Mouse (Mus musculus): Measurements from ENCODE around the gene Pde6h. TPM values are rescaled to one million over a fixed set of nuclear protein-coding genes. Genes with fewer than 3 reads are reported as not detected.

Gene Pde6h
- total and polyA plus RNA-seq, 3 experiments, result 0.04 to 0.30 TPM; not detected in 1

DNA sequence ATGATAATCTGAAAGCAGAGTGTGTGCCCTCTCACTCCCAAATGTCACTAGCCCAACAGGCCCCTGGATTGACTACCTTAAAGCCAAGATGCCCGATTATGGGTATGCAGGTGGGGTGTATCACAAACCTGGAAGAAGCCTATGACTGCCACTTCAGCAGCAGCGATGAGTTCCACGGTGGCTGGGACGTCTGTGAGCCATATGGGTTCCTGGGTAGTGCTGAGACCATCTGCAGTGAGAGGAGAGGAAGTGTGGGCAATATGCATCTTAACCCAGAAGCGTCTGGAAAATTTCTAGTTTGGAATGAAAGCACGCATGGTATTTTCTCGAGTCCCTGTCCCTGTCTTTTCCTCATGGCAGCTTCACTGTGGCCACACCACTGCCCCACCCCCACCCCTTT, 2.0 kb upstream of the Pde6h start:
- DNase-seq (ENCODE audit: extremely low read depth), result no peak
- TF ChIP-seq ZC3H11A (IDR thresholded peaks at IDR 0.05; ENCODE audit: low read depth, low read length), result no peak
- TF ChIP-seq IRF4 (IDR thresholded peaks at IDR 0.05; ENCODE audit: low read depth, low read length), result no peak
- no peak for TF ChIP-seq ETS1 (conservative IDR thresholded peaks at IDR 0.05; ENCODE audit: low read depth, low read length)
- no peak for TF ChIP-seq MEF2A (IDR thresholded peaks at IDR 0.05; ENCODE audit: borderline replicate concordance, low read depth, low read length)
- TF ChIP-seq SIN3A (IDR thresholded peaks at IDR 0.05; ENCODE audit: low read length), result no peak
- no peak for TF ChIP-seq CHD2 (IDR thresholded peaks at IDR 0.05; ENCODE audit: low read length)
- TF ChIP-seq JUND (conservative IDR thresholded peaks at IDR 0.05; ENCODE audit: low read depth, low read length), result no peak
- no peak for TF ChIP-seq MAX (IDR thresholded peaks at IDR 0.05; ENCODE audit: low read length)
- no peak for TF ChIP-seq TBP (conservative IDR thresholded peaks at IDR 0.05; ENCODE audit: low read depth, low read length)
- TF ChIP-seq POLR2AphosphoS2 (IDR thresholded peaks at IDR 0.05; ENCODE audit: low read depth, low read length), result no peak
- TF ChIP-seq MYC (IDR thresholded peaks at IDR 0.05; ENCODE audit: low read depth, low read length), result no peak
- TF ChIP-seq MAZ (IDR thresholded peaks at IDR 0.05; ENCODE audit: low read depth, low read length), result no peak
- Histone ChIP-seq H3K4me1 (ENCODE audit: control insufficient read depth in 1 of 2, insufficient read depth in 2 of 2) (peaks cover 0 to 29% of the 10 kb centered on the region in 2 experiments; a peak in 2 of 4 replicates), H3K79me2 (replicated peaks; ENCODE audit: control insufficient read depth, extremely low read depth, insufficient read depth, poor library complexity, severe bottlenecking) (no peaks in the 10 kb centered on the region; the same call in 1 of the 2 replicates), H3K9ac (ENCODE audit: insufficient read depth, low read depth) (no peak overlapping the region), H3K4me3 (replicated peaks in 1 of 3; ENCODE audit: low read depth in 2 of 3, low read length in 2 of 3, poor library complexity in 1 of 3) (no peak overlapping the region), H3K27ac (ENCODE audit: insufficient read depth, low read depth) (no peak overlapping the region), H3K4me2 (ENCODE audit: insufficient read depth, low read depth, poor library complexity, severe bottlenecking) (no peak overlapping the region), H3K27me3 (replicated peaks) (no peaks in the 10 kb centered on the region), H3K36me3 (replicated peaks in 1 of 2; ENCODE audit: control insufficient read depth in 1 of 2, insufficient read depth in 1 of 2, low read length in 1 of 2) (peaks cover 43 to 82% of the 10 kb centered on the region in 2 experiments), H3K9me3 (replicated peaks; ENCODE audit: low read length) (no peaks in the 10 kb centered on the region)
- in situ Hi-C loops (cut with MboI; ENCODE audit: low pct_ligation_motif_present, low pct_unique_long_range_greater_than_20kb, low sequenced_read_pairs) (no loop called here), dilution Hi-C loops (cut with MboI; ENCODE audit: extremely low pct_ligation_motif_present, extremely low pct_unique_long_range_greater_than_20kb, low sequenced_read_pairs) (no loop called here)

- dilution Hi-C loops (cut with MboI; ENCODE audit: extremely low pct_ligation_motif_present, extremely low pct_unique_long_range_greater_than_20kb, low sequenced_read_pairs) (no loop called here), in situ Hi-C loops (cut with MboI; ENCODE audit: low pct_ligation_motif_present, low pct_unique_long_range_greater_than_20kb, low sequenced_read_pairs) (no loop called here)
- Histone ChIP-seq H3K4me1 (ENCODE audit: control insufficient read depth in 1 of 2, insufficient read depth in 2 of 2) (peaks cover 0 to 33% of the 10 kb centered on the region in 2 experiments; a peak in 2 of 4 replicates), H3K27ac (ENCODE audit: insufficient read depth, low read depth) (no peak within 1 kb of the TSS), H3K36me3 (replicated peaks in 1 of 2; ENCODE audit: control insufficient read depth in 1 of 2, insufficient read depth in 1 of 2, low read length in 1 of 2) (peaks cover 47 to 84% of the 10 kb centered on the region in 2 experiments), H3K27me3 (replicated peaks) (no peaks in the 10 kb centered on the region), H3K9me3 (replicated peaks; ENCODE audit: low read length) (no peaks in the 10 kb centered on the region), H3K79me2 (replicated peaks; ENCODE audit: control insufficient read depth, extremely low read depth, insufficient read depth, poor library complexity, severe bottlenecking) (no peaks in the 10 kb centered on the region; the same call in 1 of the 2 replicates), H3K4me2 (ENCODE audit: insufficient read depth, low read depth, poor library complexity, severe bottlenecking) (no peak within 1 kb of the TSS), H3K9ac (ENCODE audit: insufficient read depth, low read depth) (no peak within 1 kb of the TSS), H3K4me3 (replicated peaks in 1 of 3; ENCODE audit: low read depth in 2 of 3, low read length in 2 of 3, poor library complexity in 1 of 3) (no peak within 1 kb of the TSS)
- TF ChIP-seq MYC (IDR thresholded peaks at IDR 0.05; ENCODE audit: low read depth, low read length) (no peak), MAZ (IDR thresholded peaks at IDR 0.05; ENCODE audit: low read depth, low read length) (no peak), ZMIZ1 (IDR thresholded peaks at IDR 0.05; ENCODE audit: low read depth, low read length) (no peak), E2F4 (IDR thresholded peaks at IDR 0.05; ENCODE audit: insufficient replicate concordance, low read depth, low read length) (no peak), CHD1 (IDR thresholded peaks at IDR 0.05; ENCODE audit: low read depth, low read length) (no peak), ETS1 (conservative IDR thresholded peaks at IDR 0.05; ENCODE audit: low read depth, low read length) (no peak), ZNF384 (IDR thresholded peaks at IDR 0.05; ENCODE audit: low read depth, low read length) (no peak), ZC3H11A (IDR thresholded peaks at IDR 0.05; ENCODE audit: low read depth, low read length) (no peak), POLR2A (IDR thresholded peaks at IDR 0.05; ENCODE audit: low read depth, low read length) (no peak), JUN (IDR thresholded peaks at IDR 0.05; ENCODE audit: insufficient read depth, low read depth, low read length) (no peak), MXI1 (IDR thresholded peaks at IDR 0.05; ENCODE audit: low read depth, low read length) (no peak)
- DNase-seq (ENCODE audit: extremely low read depth), result no peak
Measured at GRCm38 (mm10) chr6:136922080-136922479, 1.6 kb upstream of the Pde6h start, which contains the start of gene Erp27. Gene Erp27, minus strand, starts transcription at chr6:136922180.
